Mouse (Mus musculus): ENCODE results near the gene Ctnnbip1. TPM values are rescaled to one million over a fixed set of nuclear protein-coding genes. Genes with fewer than 3 reads are reported as not detected.

The Ctnnbip1 gene
- total RNA-seq, 2 experiments from 2014 or later, result 44.7 to 44.8 TPM

DNA sequence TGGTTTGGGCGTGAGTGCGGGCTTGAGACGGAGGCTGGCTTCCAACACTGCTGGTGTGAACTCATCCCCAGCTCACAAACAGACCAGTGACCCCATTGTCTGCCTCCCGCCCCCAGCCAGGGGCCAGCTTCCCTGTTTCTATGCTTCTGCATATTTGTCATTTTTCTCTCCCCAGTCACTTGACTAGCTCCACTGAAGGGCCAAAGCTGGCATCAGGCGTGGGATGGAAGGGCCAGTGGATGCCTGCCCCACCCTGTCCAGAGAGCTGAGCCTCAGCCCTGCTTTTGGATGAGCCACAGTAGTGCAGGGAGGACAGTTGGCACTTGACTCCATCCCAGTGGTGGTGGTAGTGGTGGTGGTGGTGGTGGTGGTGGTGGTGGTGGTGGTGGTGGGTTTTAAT lies 39.9 kb downstream of the Ctnnbip1 start:
- DNase-seq (ENCODE audit: low spot score in 2 of 2), result no peak

DNA sequence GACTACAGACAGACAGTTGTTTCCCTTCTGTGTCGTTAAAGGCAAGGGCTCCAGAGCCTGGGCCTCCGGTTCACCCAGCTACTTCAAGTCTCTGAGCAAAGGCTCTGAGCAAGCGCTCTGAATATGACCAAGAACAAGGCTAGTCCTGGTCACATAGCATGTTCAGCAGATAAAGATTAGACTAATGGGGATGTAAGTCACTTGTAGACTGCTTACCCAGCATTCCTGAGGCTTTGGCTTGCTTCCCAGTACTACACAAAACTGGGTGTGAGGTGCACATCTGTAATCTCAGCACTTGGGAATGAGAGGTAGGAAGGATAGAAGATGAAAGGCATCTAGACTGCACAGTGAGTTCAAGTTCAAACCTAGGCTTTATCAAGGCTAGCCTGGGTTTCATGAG lies 40.4 kb downstream of the Ctnnbip1 start:
- no peak for DNase-seq (ENCODE audit: low spot score in 2 of 2)

DNA sequence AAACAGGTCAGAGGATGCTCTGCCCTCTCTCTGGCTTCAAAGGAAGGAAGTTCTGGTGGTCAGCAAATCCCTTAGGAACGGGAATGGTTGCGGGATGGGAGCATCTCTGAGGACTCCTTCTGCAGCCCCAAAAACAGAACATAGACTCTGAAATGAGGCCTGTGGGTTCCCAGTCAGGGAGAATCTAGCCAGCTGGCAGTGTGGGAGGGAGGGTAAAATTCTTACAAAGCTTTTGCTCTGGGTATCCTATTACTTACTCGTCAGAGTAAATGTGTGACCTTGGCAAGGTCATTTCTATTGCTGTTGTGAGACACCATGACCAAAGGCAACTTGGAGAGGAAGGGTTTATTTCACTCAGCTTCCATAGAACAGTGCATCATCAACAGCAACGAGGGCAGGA lies 43.4 kb downstream of the Ctnnbip1 start:
- DNase-seq (ENCODE audit: low spot score in 2 of 2), result no peak

GRCm38 (mm10) chr4:149561986-149562904 lies 44.2 kb downstream of the Ctnnbip1 start:
- no peak for DNase-seq (ENCODE audit: low spot score in 2 of 2)

DNA sequence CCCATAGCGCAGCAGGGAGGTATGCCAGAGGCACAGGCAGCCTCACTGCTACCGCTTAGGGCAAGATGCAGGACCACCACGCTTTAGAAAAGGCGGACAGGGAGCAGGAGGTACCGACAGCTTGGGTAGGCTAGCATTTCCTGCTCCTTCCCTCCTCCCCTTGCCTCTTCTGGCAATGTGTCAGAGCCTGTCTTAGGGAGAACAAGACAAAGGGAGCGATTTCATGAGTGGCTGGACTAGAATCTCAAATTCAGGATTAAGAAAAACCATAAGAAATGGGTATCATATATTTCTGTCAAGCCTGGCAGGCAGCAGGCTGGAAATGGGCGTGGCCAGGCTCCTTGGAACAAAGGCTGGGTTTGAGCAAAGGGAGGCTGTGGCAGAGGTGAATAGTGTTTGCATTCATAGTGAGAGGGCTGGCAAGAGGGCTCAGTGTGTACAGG lies 44.9 kb downstream of the Ctnnbip1 start:
- DNase-seq (ENCODE audit: low spot score in 2 of 2), result no peak

GRCm38 (mm10) chr4:149563941-149564361 lies 45.9 kb downstream of the Ctnnbip1 start:
- no peak for DNase-seq (ENCODE audit: low spot score in 2 of 2)

- peak; percentile 40 to 56 for DNase-seq (ENCODE audit: low spot score in 2 of 2)
Observed at GRCm38 (mm10) chr4:149564452-149565407, 46.7 kb downstream of the Ctnnbip1 start.

DNA sequence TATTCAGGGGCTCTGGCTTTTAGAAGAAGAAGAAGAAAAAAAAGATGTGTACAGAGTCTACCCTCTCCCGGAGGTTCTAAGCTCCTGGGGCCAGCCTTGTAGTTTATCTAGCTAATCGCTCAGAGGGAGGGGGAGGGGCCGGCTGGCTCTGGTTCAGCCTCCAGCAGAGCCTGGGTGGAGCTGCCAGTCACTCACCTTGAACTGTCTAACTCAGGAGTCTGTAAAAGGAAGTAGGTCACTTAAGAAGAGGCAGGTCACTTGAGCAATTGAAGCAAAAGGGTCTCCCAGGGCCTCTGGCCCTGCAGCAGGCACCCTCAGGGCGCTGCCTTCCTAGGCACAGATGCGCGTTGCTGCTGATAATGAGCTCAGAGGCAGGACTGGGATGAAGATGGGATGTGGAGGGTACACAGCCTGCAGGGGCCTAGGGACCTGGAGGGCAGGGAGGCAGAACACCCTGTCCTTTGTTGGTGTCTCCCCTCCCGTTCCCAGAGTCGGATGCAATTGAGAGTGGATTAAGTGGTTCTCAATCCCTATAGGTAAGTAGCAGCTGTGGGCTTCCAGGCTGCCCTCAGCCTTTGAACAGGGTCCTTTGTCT lies 49.5 kb downstream of the Ctnnbip1 start:
- no peak for DNase-seq (ENCODE audit: low spot score in 2 of 2)

DNA sequence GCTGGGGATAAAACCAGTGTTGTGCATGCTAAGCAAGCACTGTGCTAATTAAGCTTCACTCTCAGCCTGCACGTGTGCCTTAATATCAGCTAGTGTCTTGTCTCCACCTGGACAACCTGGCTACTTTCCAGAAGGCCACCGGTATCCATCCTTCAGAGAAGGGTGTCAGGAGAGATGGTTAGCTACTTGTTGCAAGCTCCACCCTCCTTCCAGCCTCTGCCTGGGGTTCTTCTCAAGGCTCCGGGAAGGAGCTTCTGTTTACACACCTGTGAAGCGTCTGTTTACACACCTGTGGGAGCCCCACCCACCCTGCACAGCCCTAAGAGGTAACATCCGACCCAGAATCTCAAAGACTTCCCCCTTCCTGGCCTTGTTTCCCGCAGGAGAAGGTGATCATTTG lies 50.6 kb downstream of the Ctnnbip1 start:
- no peak for DNase-seq (ENCODE audit: low spot score in 2 of 2)

DNA sequence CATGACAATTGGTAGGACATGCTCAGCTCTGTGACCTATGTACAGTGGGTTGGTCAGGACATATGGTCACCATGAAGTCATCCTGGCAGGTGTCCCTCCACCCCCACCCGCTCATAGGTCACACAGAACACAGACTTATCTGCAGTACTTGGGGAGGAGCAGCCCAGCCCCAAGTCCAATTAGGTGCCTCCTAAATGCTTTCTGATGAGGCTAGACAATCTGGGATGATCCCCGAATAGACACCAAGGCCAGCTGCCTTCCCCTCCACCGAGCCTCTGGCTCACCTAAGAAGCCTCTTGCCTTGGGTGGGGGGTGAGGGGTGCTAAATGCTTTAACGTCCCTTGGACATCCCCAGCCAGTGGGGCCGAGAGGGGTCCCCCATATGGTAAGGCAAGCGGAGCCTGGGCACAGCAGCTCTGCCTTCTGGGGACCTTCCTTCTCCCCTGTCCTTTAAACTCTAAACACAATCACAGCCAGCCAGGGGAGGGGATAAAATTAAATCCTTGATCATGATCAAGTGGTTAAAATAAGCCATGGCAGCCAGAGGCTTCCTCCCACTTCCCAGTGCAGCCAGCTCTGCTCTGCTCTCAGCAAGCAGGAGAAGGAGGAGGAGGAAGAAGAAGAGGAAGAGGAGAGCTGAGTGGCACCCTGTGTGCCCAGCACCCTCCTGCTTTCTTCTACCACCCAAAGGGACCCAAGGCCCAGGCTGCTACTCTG lies 51.9 kb downstream of the Ctnnbip1 start:
- DNase-seq (ENCODE audit: low spot score in 2 of 2), result no peak

DNA sequence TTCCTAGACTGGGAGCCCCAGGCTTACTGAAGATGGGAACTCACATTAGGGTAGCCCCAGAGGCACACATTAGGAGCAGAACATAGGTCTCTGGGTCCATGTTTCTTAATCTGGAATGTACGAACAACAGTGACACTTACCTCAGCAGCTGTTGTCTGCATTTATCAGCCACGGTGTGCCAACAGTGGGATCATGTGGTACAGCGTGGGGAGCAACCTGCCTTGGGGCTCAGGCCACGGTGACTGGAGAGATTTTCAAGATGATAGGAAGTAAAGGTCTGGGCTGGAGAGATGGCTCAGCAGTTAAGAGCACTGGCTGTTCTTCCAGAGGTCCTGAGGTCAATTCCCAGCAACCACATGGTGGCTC lies 52.4 kb downstream of the Ctnnbip1 start:
- DNase-seq (ENCODE audit: low spot score in 2 of 2), result no peak

DNA sequence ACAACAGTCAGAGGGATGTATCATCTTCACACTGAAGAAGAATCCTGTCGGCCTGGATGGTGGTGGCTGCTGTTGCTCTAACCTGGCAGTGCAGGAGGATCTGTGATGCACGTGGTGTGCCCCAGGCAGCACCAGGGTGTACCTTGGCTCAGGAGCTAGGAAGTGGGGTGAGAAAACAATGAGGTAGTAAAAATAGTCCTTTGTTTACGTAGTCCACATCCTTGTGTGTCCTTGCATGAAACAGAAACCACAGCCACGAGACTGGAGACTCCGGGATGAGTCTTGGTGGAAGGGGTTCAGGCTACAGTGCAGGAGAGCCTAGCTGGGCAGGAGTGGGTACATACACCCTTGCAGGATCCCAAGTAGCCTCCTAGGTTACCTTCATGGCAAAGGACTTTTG lies 53.2 kb downstream of the Ctnnbip1 start:
- DNase-seq (ENCODE audit: low spot score in 2 of 2), result no peak

DNA sequence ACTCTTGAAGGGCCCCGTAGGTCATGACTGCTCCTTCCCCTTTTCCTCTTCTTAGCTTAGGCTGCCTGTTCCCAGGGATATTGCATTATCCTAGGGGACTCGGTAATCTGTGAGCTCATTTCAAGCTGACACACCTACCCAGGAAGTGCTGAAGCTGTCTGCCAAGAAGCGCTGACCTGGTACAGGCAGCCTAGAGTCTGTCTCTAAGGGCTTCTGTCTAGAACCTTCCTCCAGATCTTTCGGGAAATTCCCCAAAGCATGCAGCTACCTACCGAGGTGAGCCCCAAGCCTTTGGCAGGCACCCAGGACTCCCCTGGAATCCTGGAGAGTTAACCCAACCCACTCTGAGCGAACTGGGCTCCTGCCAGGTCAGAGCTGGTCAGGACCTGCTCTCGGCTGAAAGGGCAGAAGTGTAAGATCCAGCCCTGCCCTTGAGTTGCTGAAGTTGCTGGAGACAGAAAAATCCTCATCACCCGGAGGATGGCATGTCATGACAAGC lies 53.7 kb downstream of the Ctnnbip1 start:
- DNase-seq (ENCODE audit: low spot score in 2 of 2), result no peak

DNA sequence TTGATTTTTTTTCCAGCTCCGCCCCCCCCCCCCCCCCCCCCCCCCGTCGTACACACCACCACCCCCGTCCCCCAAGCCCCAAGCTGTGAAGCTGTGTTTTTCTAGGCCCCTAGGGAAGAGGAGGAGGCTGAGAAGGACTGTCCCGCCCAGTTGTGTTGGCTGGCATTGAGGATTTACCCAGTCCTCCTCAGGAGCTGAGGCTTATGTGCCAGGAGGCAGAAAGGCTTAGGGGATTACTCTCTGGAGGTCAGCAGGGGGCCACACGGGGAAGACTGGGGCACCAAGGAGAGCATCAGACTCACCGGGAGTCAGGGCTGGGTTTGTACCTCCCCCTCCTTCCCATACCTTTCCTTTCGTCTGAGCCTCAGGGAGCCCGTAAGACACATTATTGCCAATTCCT lies 54.4 kb downstream of the Ctnnbip1 start:
- DNase-seq (ENCODE audit: low spot score in 2 of 2), result no peak

DNA sequence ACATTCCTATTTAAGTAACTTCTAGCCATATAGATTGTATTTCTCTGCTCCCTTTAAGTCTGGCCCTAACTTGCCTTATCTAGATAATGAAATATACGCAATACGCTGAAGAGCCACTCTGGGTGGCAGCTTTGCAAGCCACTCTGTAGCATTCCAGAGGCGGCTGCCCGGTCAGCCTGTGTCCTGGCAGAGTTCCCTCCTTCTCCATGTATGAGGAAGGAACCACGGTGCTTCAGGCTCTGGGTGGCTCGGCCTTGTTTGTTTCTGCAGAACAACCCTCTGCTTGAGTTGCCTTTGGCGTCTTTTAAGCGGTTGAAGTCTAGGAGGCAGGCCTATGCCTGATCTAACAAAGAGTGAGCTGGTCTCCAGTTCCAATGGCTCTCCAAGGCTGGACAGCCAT lies 54.8 kb downstream of the Ctnnbip1 start:
- no peak for DNase-seq (ENCODE audit: low spot score in 2 of 2)

DNA sequence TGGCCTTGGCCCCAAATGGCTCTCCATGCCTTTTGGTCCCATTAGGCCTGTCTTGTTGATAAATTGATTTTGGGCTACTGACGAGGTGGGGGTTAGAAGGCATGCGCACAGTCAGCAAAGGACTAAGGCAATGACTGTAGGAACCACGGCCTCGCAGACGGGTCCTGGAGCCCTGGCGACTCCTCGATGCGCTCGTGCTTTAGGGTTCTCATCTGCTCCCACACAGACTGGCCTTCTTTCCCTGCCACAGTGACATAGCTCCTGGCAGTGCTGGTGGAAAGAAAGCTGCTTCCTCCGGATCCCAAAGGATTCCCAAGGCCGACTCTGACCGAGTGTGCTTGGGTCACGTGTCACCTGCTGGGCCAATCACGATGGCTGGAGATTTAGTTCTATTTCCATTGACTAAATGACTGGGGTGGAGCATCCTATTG lies 56.4 kb downstream of the Ctnnbip1 start:
- DNase-seq (ENCODE audit: low spot score in 2 of 2), result no peak

DNA sequence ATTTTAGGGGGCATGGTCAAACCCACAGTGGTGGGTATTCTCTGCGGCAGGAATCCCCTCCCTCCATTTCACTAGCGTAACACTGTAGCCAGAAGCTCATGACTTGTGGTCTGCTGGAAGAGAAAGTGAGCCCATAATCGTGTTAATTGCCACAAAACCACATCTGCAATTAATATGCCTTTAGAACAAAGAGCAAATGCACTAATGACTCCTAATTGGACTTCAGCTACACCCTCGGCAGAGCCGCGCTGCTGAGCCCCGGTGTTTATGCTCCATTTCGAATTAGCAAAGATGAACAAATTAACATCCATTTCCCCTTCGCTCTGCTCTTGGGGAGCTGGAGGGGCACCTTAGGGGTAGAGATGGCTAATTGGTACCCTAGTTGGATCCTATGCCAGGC lies 58.0 kb downstream of the Ctnnbip1 start:
- no peak for DNase-seq (ENCODE audit: low spot score in 2 of 2)

DNA sequence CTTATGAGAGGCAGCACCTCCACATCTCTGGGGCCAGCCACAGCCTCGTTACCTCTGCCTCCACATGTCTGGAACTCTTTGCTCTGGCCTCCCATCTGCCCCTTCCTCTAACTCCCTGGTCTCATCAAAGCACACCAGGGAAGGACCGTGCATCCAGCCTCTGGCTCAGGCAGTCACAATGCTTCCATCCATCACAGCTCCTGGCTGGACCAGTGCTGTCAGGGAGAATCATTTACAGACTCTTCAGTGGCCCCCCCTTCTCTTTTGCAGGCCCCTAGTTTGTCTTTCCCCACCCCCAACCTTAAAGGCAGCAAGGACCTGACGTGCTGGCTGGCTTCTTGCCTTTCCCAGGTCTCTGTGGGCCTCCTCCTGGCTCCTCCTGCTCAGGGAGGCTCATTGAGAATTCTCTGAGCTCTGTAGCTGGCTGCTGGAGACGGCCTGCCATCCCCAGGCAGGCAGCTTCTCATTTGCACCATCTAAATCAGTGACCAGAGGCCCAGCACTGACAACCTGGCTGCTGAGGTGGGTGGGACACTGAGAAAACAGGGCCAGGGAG lies 59.0 kb downstream of the Ctnnbip1 start:
- no peak for DNase-seq (ENCODE audit: low spot score in 2 of 2)

DNA sequence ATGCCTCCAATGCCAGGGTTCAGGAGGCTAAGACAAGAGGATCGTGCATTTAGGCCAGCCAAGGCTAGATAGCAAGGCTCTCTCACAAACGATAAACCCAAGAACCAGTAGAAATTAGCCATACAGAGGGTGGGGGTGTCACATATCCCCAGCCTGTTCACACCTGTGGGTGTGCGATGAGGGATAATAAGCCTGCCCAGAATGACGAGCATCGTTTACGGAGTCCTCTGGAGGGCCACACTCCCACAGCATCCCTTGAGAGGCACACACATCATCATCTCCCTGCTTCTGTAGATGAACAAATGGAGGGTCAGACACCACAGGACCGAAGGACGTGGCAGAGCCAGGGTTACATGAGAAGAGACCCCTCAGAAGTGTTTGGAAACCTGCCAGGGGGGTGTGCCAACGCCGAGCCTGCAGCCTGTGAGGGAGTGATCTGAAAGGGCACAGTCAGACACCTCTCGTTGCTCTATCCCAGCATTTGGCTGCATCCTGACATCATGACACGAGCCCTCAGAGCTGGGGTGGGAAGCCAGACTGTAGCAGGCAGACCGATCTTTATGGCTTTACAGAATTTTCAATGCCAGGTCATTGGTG lies 60.1 kb downstream of the Ctnnbip1 start:
- DNase-seq (ENCODE audit: low spot score in 2 of 2), result no peak

- DNase-seq (ENCODE audit: low spot score in 2 of 2), result no peak
Observed at GRCm38 (mm10) chr4:149578831-149579230, 60.8 kb downstream of the Ctnnbip1 start.

Data from adrenal gland, postnatal 4 days (tissue).